Mouse (Mus musculus) R1 (cell line): ENCODE results near the gene Afmid.

Experiments
- DNase-seq: peaks from one replicate; pipeline ENCODE4 v3.0.0-alpha.2; 2018; ENCODE audit warnings: low read depth, low spot score

The Afmid gene

DNA sequence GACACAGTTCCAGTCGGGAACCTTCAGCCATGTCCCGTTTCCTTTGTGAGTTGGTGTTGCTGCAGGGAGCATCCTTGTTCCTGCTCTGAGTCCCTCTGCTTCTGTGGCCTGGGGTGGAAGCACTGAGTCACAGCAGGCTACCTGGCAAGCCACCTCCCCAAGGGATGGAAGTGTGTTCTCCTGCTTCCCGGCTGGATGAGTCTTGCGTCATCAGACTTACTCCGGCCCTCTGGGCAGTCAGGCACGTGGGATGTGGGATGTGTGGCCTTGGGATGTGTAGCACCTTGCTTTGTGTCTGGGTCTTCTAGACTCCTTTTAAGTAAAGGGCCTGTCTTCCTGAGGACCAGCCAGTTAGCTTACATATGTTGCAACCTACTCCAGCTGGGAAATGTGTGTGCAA is 54.0 kb downstream of the Afmid start:
- DNase-seq = no peak

DNA sequence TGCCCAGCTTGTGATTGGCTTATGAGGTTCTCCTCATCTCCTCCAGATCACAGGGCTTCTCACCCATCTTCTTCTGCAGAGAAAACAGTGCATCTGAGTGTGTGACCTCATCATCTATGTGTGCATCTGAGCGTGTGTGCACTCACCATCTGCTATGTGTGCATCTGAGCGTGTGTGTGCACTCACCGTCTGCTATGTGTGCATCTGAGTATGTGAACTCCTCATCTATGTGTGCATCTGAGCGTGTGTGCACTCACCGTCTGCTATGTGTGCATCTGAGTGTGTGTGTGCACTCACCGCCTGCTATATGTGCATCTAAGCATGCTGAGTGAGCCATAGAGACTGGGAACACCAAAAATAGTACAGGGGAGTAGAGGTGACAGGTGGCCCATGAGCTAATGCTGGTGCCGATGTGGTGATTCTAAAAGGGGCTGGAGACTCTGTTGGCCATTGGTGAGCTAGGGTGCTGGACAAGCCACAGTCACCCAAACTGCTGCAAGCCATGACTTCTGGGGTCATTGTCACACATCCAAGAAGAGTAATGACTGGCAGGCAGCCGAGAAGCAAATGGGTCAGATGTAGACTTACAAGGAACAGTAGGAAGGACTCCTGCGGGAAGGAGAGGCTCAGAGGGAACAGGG is 54.7 kb downstream of the Afmid start:
- DNase-seq = no peak

DNA sequence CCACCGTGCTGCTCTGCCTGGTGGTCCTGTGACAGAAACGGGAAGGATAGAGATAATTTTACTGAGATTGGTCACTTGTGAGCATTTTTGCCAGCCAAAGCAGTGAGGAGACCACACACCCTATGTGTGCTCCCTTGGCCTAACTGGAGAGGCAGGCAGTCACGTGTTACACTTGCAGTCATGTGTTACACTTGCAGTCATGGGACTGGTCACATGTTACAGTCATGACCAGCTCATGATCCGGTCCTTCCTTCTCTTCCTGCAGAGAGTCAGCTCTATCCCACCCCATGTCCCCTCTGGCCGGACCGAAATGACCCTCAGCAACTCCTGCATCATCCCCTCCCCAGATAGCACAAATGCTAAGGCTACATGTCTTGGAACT is 55.2 kb downstream of the Afmid start:
- DNase-seq = no peak

DNA sequence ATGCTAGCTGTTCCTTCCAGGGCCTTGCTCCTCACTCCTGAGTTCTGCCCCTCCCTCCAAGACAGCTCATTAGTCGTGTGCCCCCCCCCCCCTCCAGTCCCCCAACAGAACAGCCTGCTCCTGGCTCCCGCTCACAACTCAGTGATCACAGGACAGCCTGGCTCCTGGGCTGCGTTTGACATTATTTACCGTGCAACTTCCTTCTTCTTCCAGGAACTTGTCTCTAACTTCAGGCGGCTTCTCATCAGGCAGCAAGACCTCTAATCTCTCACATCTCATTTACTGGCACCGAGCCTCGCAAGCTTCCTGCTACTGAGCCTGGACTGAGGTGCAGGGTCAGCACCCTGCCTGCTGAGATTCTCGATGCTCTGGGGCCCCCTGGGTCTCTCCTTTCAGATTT is 56.1 kb downstream of the Afmid start:
- no peak for DNase-seq

DNA sequence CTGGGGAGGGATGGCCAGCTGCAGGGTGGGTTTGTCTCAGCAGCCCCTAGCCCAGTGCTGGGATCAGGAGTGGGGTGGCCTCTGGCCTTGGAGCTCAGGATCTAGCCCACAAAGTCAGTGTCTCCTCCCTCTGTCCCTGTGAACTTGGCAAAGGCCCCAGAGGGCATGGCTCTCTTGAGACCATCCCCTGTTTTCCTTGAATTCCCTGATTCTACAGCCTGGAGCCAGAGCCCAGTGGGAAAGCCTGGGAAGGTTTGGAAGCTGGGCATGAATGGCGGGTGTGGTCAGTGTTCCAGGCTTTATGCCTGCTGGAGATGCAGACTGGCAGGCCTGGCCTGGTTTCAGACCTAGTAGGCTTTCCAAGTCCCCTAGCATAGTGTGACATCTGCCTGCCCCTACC is 56.5 kb downstream of the Afmid start:
- no peak for DNase-seq

DNA sequence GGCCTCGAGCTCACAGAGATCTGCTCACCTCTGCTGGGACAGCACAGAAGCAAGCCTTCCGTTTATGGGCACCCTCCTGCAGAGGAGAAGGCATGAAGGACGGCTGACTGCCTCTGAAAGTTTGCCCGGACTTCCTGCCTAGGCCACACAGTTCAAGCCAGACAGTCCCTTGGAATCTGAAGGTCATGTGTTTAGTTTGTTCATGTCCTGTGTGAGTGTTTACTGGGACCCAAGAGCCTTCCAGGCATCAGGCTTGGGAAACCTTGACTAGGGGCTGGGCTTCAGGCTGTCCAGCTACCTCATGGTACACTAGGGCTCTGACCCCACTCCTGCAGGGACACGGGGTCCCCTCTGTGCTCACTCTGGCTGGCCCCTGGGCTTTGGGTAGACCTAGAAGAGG is 60.3 kb downstream of the Afmid start:
- DNase-seq = no peak

DNA sequence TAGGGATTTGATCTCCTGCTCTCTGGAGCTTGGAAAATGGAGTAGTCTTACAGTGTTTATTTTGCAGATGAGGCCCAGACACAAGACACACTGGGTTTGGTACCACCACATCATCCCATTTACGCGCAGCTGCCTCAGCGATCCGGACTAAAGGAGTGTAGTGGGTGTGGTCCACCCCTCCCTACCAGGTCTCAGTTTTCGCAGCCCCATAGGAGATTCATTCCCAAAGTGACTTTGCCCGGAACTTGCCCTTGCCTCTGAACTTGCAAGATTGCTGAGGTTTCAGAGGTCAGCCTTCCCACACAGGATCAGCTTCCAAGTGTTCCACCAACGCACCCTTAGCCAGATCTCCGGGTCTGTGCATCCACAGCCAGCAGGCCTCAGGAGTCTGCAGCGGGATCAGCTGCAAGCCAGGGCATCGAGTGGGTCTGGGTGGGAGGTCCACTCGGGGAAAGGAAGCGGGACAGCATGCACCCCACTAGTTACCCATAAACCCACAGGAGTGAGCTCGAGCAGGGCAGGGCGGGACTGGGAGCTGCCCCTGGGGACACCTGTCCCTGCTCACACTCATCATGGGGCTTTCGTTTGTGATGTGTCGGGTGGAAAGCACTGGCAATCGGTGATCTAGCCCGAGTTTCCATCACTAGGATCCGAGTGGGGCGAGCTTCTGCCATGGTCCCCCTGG is 62.6 kb downstream of the Afmid start:
- peak; percentile 88 for DNase-seq

DNA sequence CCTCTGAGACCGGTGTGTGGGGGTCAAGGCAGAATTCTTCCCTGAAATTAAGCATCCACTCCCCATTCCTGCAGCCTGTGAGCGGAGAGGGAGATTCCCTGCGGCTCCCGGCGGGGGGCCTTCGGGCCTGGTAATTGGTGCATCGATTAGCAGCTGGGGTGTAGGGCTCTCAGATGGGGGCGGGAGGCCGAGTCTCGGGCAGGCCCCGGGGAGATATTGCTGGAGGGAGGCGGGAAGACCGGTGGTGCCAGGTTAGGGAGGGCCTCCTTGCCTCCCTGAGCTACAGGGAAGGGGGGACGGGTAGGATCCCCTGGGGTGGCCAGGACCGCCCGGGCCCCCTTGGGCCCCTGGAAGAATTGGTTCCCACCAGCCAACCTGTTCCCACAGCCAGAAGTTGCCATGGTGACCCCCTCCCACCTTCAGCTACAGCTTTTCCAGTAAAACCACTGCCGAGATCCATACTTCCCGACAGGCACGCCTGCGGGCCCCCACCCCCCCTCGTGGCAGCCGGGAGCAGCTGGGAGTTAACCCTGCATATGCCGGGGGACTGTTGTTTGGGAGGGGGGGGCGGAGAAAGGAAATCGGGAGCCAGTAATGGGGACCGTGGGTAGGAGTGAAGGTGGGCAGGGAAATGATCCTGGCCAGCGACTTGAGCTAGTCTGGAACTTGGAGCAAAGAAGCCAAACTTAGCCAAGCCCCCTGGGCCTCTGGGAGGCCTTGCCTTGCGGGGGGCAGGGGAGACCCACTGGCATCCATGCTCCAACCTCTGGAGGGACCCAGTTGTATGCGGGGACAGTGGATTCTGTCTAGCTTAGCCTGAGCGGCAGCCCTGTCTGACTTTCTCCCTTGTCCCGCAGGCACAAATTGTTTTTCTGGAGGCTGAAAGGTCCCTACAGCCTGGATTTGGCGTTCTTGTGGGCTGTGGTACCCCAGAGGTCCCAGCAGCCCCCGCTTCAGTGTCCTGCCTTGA is 63.4 kb downstream of the Afmid start:
- peak; percentile 90 for DNase-seq
